Mouse (Mus musculus) liver, adult 2 months (tissue): ENCODE results near the gene Agpat4.

Experiments
- CTCF ChIP-seq: fragments of 200-500 bp; IDR thresholded peaks from 2 replicates; pipeline ENCODE4 v1.5.1; 2011; ENCODE audit warnings: low read depth, low read length, control low read depth
- POLR2A ChIP-seq: fragments of 200-500 bp; IDR thresholded peaks from 2 replicates; pipeline ENCODE4 v1.6.1; 2011; ENCODE audit warnings: low read length, control low read depth; ENCODE audit not compliant: insufficient read depth; ENCODE audit errors: extremely low read depth

GRCm38 (mm10) chr17:12261376-12261775 lies 142.9 kb downstream of the Agpat4 start:
- TF ChIP-seq POLR2A (no peak), CTCF (no peak)
